Mouse (Mus musculus): ENCODE measurements at regions not wholly inside any gene's neighbourhood (a gene's known extent, or its start where the extent isn't known, plus 50 kb on each side); places are given as distances from the start of the nearest gene placed in this dataset.

DNA sequence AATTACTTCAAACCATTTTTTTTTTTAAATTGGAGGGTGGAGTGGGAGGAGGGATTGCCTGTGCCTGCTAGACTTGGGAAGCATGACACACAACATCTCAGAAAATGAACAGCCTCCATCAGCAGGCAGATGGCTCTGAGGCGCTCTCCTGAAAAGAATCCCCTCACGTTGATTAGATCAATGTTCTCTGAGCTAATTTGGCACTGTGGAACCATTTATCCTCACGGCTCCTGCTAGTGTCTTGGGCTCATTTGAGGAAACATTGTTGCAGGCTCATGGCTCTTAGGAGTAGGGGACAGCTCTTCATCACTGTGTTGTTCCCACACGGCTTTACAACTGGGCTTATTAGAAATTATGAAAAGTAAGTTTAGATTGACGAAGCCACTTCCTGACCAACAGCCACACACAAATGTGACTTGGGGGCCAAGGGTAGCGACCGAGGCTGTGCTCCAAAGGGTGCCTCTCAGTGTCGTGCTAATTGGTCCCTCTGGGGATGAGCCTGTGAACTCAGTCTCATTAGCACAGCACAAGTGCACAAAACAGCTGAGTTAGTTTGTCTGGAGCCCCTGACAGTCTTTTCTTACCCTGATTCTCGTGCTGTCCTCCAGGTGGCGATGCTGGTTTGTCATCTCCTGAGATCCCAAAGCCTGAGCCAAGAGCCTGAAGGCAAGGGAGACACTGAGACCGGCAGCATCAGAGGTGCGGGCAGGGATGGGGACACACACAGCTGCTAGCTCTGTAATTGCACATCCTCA, 74.2 kb upstream of the Caprin1 start:
- TF ChIP-seq MYOG (IDR thresholded peaks at IDR 0.05; ENCODE audit: control insufficient read depth in 1 of 3, insufficient read depth in 1 of 3, insufficient read length in 2 of 3, low read depth in 2 of 3) = no peak
- TF ChIP-seq E2F4 (IDR thresholded peaks at IDR 0.05; ENCODE audit: insufficient read depth) = no peak
- TF ChIP-seq CEBPB (IDR thresholded peaks at IDR 0.05; ENCODE audit: insufficient read depth, poor library complexity, severe bottlenecking) = no peak
- no peak for TF ChIP-seq POLR2A (IDR thresholded peaks at IDR 0.05; ENCODE audit: insufficient read length, low read depth)
- no peak for TF ChIP-seq POLR2AphosphoS2 (IDR thresholded peaks at IDR 0.05; ENCODE audit: insufficient read length, low read depth)

Data from myocyte (in vitro differentiated cells).